Comparison of ENCODE assay signal across 13 mouse cellular contexts in the genomic region with DNA sequence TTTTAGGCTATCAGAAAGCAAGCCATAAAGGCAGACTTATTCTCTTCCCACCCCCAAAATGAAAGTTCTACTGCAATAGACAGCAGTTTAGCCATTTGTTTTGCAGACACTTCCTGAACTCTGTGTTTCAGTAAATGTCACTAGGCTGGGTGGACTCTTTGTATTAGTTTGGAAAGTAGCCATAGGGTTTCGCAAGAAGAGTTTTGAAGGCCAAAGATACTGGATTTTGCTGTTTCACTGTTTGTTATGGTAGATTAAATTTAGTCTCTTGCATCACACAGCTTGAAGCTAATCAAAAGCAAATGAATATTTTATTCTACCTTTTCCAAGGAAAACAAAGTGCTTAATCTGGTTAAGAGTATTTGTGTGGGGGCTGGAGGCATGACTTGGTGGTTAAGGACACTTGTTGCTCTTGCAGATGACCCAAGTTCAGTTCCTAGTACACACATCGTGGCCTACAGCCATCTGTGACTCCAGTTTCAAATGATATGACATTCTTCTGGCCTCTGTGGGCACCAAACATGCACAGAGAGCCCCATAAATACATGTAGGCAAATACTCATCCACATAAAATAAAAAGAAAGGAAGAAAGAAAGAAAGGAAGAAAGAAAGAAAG. TPM values are rescaled to one million over a fixed set of nuclear protein-coding genes. Genes with fewer than 3 reads are reported as not detected.
DNase-seq lines count a peak whose midpoint lies in the region; ATAC-seq and TF ChIP-seq lines count a peak whose summit lies in the region.
"Had no signal": no experiment of that assay in that cellular context is flagged by ENCODE, and none has a peak within 500 bp of the region (broad histone marks: within the 10 kb centered on the region; RNA-seq: fewer than 3 reads in every experiment).

No protein-coding gene starts in this region.

- no peak overlapping the region for H3K4me2 ChIP-seq in kidney, embryonic 14.5 days (replicated peaks; ENCODE audit: low read depth, low read length)
- H3K4me2 ChIP-seq: limb, embryonic 12.5 days had no signal

- H3K4me3 ChIP-seq in kidney, adult 2 months (ENCODE audit: insufficient read depth, low read depth, low read length) = no peak overlapping the region
- no peak overlapping the region for H3K4me3 ChIP-seq in kidney, embryonic 14.5 days (ENCODE audit: low read length)
- no peak overlapping the region for H3K4me3 ChIP-seq in left cerebral cortex, adult 2 months
- H3K4me3 ChIP-seq: hindbrain, embryonic 10.5 days; limb, embryonic 12.5 days had no signal

- no peaks in the 10 kb centered on the region for H3K9me3 ChIP-seq in kidney, embryonic 14.5 days (ENCODE audit: control insufficient read depth, low read length)
- H3K9me3 ChIP-seq: hindbrain, embryonic 10.5 days; limb, embryonic 12.5 days had no signal

- no peak for ATAC-seq in kidney, embryonic 14.5 days (ENCODE audit: low FRiP score, low TSS enrichment)
- ATAC-seq: forebrain, postnatal 0 days had no signal

- no peaks in the 10 kb centered on the region for H3K4me1 ChIP-seq in kidney, adult 2 months (ENCODE audit: control insufficient read depth, insufficient read depth, low read length)
- no peaks in the 10 kb centered on the region for H3K4me1 ChIP-seq in kidney, embryonic 14.5 days (ENCODE audit: control insufficient read depth, insufficient read depth, low read length)
- H3K4me1 ChIP-seq: hindbrain, embryonic 10.5 days; limb, embryonic 12.5 days had no signal

- H3K27ac ChIP-seq in kidney, adult 2 months (ENCODE audit: insufficient read depth, low read depth, low read length) = no peak overlapping the region
- H3K27ac ChIP-seq in kidney, embryonic 14.5 days (ENCODE audit: low read depth, low read length) = no peak overlapping the region
- no peak overlapping the region for H3K27ac ChIP-seq in left cerebral cortex, adult 2 months
- H3K27ac ChIP-seq: hindbrain, embryonic 10.5 days; limb, embryonic 12.5 days had no signal

- DNase-seq in kidney, adult 2 months = peak; percentile 52
- DNase-seq in NIH3T3 (ENCODE audit: low read depth) = peak; percentile 92
- DNase-seq in fat pad, adult 2 months (ENCODE audit: extremely low read depth, low read depth, low spot score) = peak; percentile 68
- DNase-seq in lung, postnatal 10 days = peak; percentile 37
- DNase-seq in cerebellum, adult 18-20 months = no peak
- no peak for DNase-seq in left cerebral cortex, adult 2 months (ENCODE audit: extremely low spot score in 1 of 2, low spot score in 2 of 2)
- DNase-seq in left cerebral cortex, adult 11 months (ENCODE audit: low spot score) = no peak
- DNase-seq: forebrain, postnatal 0 days; thymus, adult 18-20 months had no signal

- TF ChIP-seq POLR2A in kidney, adult 2 months (IDR thresholded peaks at IDR 0.05; ENCODE audit: low read depth, low read length) = no peak

- H3K9ac ChIP-seq in kidney, embryonic 14.5 days (ENCODE audit: low read depth, low read length) = no peak overlapping the region
- H3K9ac ChIP-seq: forebrain, postnatal 0 days; limb, embryonic 12.5 days had no signal

- H3K27me3 ChIP-seq in kidney, adult 2 months (replicated peaks; ENCODE audit: control insufficient read depth, insufficient read depth, low read length) = no peaks in the 10 kb centered on the region
- no peaks in the 10 kb centered on the region for H3K27me3 ChIP-seq in kidney, embryonic 14.5 days (ENCODE audit: control insufficient read depth, insufficient read depth, low read length)
- H3K27me3 ChIP-seq: limb, embryonic 12.5 days had no signal

- no peak for TF ChIP-seq CTCF in kidney, adult 2 months (conservative IDR thresholded peaks at IDR 0.05; ENCODE audit: insufficient read depth, insufficient read length, low read depth, low read length)
- no peak for TF ChIP-seq CTCF in left cerebral cortex, adult 2 months (IDR thresholded peaks at IDR 0.05)

- intact Hi-C loops in left cerebral cortex, adult 2 months (cut with DNase I) = no loop called here

- H3K36me3 ChIP-seq in kidney, adult 2 months (ENCODE audit: control insufficient read depth, insufficient read depth, low read length) = no peaks in the 10 kb centered on the region
- H3K36me3 ChIP-seq in kidney, embryonic 14.5 days (ENCODE audit: control insufficient read depth, insufficient read depth, low read length) = no peaks in the 10 kb centered on the region
- H3K36me3 ChIP-seq: hindbrain, embryonic 10.5 days; limb, embryonic 12.5 days had no signal

- 56% methylated on average over 2 of the region's 2 CpGs for WGBS in kidney, adult 2 months
- 73% methylated on average over 2 of the region's 2 CpGs for WGBS in kidney, embryonic 14.5 days

RNA-seq across cellular contexts. Expression of gene Aox3, which starts 11.3 kb away (rescaled TPM):
- polyA plus RNA-seq in kidney, adult 2 months (2012; rRNA removed) = 1.1 and 1.2 TPM in 2 replicates
- polyA plus RNA-seq in kidney, embryonic 14.5 days (2014; fragmentation: Nextera tagmentation; extraction: Ambion mirVana) = 4.4 and 5.0 TPM in 2 replicates
- total RNA-seq in left cerebral cortex, adult 2 months (2021) = 1 to 10 TPM; 2.9 to 3.6 TPM
- polyA plus RNA-seq: large intestine, adult 2 months had no signal

Comparison
In these comparisons a context has a peak if more than half of its experiments do, and no peak if none do; other contexts are left out.
1. DNase-seq: peak in kidney, adult 2 months (single experiment), NIH3T3 (single experiment), fat pad, adult 2 months (single experiment) and lung, postnatal 10 days (single experiment); none in cerebellum, adult 18-20 months (0 of 2), left cerebral cortex, adult 2 months (0 of 2) and left cerebral cortex, adult 11 months (single experiment).